Mouse (Mus musculus): ENCODE data around the gene Mgat4a.

DNA sequence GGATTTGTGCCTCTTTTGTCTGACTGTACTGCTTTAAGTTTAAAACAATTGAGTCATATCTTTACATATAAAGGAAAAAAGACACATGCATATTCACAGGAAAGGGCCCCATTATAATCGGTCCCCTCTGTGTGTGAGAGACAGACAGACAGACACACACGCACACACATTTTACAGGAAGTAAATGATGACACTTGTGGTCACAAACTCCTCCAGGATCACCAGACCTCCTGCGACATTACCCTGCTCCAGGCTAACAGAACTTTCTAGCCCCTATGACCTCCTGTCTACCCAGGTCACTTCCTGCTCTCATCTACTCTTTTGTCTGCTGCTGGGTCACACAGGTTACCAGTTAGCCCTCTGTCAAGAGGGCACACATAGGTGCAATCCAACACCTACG lies 16.1 kb downstream of the Mgat4a start:
- TF ChIP-seq CTCF (IDR thresholded peaks at IDR 0.05; ENCODE audit: extremely low read depth, insufficient read depth, low read length): no peak
- TF ChIP-seq POLR2A (IDR thresholded peaks at IDR 0.05; ENCODE audit: extremely low read depth, insufficient read depth, low read length): no peak
